Mouse (Mus musculus) stomach, embryonic 14.5 days (tissue): ENCODE data around the gene Ankrd39. TPM values are rescaled to one million over a fixed set of nuclear protein-coding genes. Genes with fewer than 3 reads are reported as not detected.

Source experiments
- ATAC-seq: fragments of 200-750 bp; cut with Nextera tagmentation; 2 replicates; pipeline ENCODE4 v1.8.0; 2017; ENCODE audit warnings: low read depth, moderate TSS enrichment; ENCODE audit not compliant: insufficient number of reproducible peaks, insufficient read depth, low FRiP score
- H3K27ac ChIP-seq: fragments of 300-500 bp; sonication (generic); 2 replicates; pipeline ENCODE4 v1.5.1; 2014; ENCODE audit warnings: mild to moderate bottlenecking, low read length, moderate library complexity, mixed read lengths
- H3K27me3 ChIP-seq: fragments of 300-500 bp; sonication (generic); 2 replicates; pipeline ENCODE4 v1.6.1; 2014; ENCODE audit warnings: low read length, control low read depth, mixed read lengths; ENCODE audit not compliant: control insufficient read depth, insufficient read depth
- H3K36me3 ChIP-seq: fragments of 300-500 bp; sonication (generic); 2 replicates; pipeline ENCODE4 v1.6.1; 2014; ENCODE audit warnings: mild to moderate bottlenecking, control low read depth, low read length, moderate library complexity, mixed read lengths; ENCODE audit not compliant: control insufficient read depth, insufficient read depth
- H3K4me1 ChIP-seq: fragments of 300-500 bp; sonication (generic); 2 replicates; pipeline ENCODE4 v1.6.1; 2014; ENCODE audit warnings: low read length, control low read depth, mixed read lengths; ENCODE audit not compliant: control insufficient read depth, insufficient read depth
- H3K4me2 ChIP-seq: fragments of 300-500 bp; sonication (generic); replicated peaks from 2 replicates; pipeline ENCODE4 v1.6.1; 2014; ENCODE audit warnings: low read depth, low read length, control low read depth
- H3K4me3 ChIP-seq: fragments of 300-500 bp; sonication (generic); 2 replicates; pipeline ENCODE4 v1.5.1; 2014; ENCODE audit warnings: low read depth, low read length, control low read depth
- H3K9ac ChIP-seq: fragments of 300-500 bp; sonication (generic); replicated peaks from 2 replicates; pipeline ENCODE4 v1.6.1; 2014; ENCODE audit warnings: low read depth, mild to moderate bottlenecking, control low read depth, low read length, moderate library complexity, mixed read lengths
- H3K9me3 ChIP-seq: fragments of 300-500 bp; sonication (generic); 2 replicates; pipeline ENCODE4 v1.6.1; 2016; ENCODE audit warnings: low read depth, low read length, control low read depth; ENCODE audit not compliant: control insufficient read depth
- WGBS: fragments of 180-500 bp; shearing (Covaris S2); extraction: QIAGEN DNeasy Blood & Tissue Kit; methylation state at CpG from one replicate; pipeline ENCODE4 v1.1.7; 2014; 5-methylcytosine and 5-hydroxymethylcytosine counted together
- polyA plus RNA-seq: library from polyadenylated mRNA; unstranded; fragments of >200 nt; fragmentation: Nextera tagmentation; extraction: Ambion mirVana; gene quantifications from 2 replicates; pipeline ENCODE4 v1.2.1, GENCODE M21; 2014

Ankrd39 gene
- polyA plus RNA-seq, 1 experiment from 2014 or later: 30.4 TPM

DNA sequence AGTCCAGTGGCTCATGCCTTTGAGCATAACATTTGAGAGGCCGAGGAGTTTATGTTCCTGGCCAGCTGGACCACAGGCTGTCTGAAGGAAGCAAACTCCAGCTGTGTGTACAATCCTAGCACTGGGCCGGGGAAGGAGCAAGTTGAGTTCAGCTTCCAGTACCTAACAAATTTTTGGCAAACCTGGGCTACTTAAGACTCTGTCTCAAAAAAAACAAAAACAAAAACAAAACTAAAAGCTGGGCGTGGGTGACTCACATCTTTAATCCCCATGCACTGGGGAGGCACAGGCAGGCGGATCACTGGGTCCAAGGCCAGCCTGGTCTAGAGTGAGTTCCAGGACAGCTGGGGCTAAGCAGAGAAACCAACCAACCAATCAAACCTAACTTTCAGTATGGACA is 21.5 kb upstream of the Ankrd39 start:
- Histone ChIP-seq H3K4me1 (peaks cover 28% of the 10 kb centered on the region), H3K4me2 (no peak overlapping the region)

DNA sequence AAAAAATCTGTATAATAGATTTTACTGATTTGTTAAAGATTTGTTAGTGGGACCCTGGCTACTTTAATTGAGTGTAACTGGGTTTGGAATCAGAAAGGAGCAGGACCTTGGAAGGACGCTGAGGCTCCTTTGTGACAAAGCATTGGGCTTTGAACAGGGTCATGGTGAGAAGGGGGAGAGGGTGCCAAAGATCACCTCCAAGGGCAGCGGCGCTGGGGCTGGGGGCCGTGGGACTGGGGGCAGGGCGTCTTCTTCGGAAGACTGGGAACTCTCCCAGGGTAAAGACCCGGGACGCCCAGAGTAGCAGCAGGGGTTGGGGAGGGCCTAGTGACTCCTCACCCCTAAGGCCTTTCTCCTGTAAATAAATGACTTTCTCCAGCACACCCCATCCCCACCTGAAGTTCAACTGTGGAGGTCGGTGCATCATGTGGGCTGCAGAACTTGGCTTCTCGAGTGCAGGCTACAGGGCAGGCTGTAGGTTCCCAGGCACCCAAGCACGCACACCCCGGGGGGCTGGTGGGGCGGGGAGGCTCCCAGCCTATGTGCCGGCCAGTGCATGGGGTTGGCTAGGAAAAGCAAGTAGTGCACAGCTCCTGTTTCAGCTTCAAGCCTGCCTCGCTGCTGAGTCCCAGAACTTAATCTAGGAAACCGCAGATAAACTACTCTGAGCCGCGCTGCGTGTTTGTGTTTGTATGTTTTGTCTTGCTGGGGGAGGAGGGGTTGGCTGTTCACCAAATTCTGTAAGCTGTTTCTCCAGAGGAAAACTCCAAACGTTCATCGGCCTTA is 20.8 kb upstream of the Ankrd39 start:
- H3K9ac ChIP-seq: no peak overlapping the region
- peaks cover 21% of the 10 kb centered on the region for H3K4me1 ChIP-seq
- H3K27ac ChIP-seq: peak overlapping the region; percentile 67; the same call in 1 of the 2 replicates
- H3K36me3 ChIP-seq: no peaks in the 10 kb centered on the region
- H3K4me2 ChIP-seq: 0 out of 2 replicates have a peak overlapping the region, but pooled peaks have one; percentile 2
- H3K4me3 ChIP-seq: no peak overlapping the region
- H3K27me3 ChIP-seq: no peaks in the 10 kb centered on the region
- 0 out of 2 replicates have a peak, but pooled peaks have one; percentile 24 for ATAC-seq
- WGBS: 35% methylated on average over 21 of the region's 21 CpGs
- no peaks in the 10 kb centered on the region for H3K9me3 ChIP-seq

More for the DNA sequence above, 21.5 kb upstream of the Ankrd39 start:
- no peaks in the 10 kb centered on the region for H3K9me3 ChIP-seq
- H3K4me3 ChIP-seq: no peak overlapping the region
- H3K27me3 ChIP-seq: no peaks in the 10 kb centered on the region
- H3K9ac ChIP-seq: no peak overlapping the region
- WGBS: 71% methylated on average over 4 of the region's 4 CpGs
- ATAC-seq: peak; percentile 24; the same call in 1 of the 2 replicates
- H3K36me3 ChIP-seq: no peaks in the 10 kb centered on the region
- peak overlapping the region; percentile 67 for H3K27ac ChIP-seq

DNA sequence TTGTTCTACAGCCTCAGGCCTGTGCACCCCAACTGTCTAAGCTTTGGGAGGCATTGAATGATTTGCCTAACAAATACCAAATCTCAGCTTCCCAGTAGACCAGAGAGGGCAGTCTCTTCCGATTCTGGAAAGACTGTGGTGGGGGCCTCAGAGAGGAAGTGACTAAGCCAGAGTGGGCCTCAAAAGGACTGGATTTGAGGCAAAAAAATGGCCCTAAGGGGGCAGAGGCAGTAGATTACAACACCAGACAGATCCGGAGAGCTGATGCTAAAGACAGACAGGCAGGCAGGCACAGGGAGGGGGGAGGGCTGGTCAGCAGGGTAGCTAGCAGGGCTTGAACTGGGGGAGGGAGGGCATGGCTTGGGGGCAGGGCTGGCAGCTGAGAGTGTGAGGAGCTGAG is 19.2 kb upstream of the Ankrd39 start:
- Histone ChIP-seq H3K4me1 (peaks cover 17% of the 10 kb centered on the region), H3K27me3 (no peaks in the 10 kb centered on the region), H3K4me2 (no peak overlapping the region), H3K9ac (no peak overlapping the region), H3K36me3 (no peaks in the 10 kb centered on the region), H3K4me3 (no peak overlapping the region), H3K27ac (no peak overlapping the region), H3K9me3 (no peaks in the 10 kb centered on the region)
- 24% methylated on average over 2 of the region's 2 CpGs for WGBS
- no peak for ATAC-seq

DNA sequence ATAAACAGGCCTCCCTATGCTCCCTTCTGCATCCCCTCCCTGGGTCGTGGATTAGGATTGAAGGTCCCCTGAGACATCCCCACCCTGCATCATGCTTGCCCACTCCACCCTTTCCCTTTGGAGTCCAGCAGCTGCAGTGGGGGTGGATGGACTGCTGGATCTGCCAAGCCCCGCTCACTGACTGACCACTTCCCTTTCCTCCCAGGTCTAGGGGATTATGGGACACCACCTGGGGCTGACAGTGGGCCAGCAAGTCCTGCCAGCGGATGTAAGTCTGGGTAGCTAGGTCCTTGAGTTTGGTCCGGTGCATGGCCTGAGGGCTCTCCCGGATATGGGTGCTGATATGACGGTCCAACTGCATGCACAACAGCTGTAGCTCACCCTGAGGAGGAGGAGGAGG is 16.9 kb upstream of the Ankrd39 start:
- 72% methylated on average over 6 of the region's 6 CpGs for WGBS
- no peak for ATAC-seq
- H3K4me3 ChIP-seq: no peak overlapping the region
- no peaks in the 10 kb centered on the region for H3K9me3 ChIP-seq
- no peaks in the 10 kb centered on the region for H3K27me3 ChIP-seq
- H3K9ac ChIP-seq: no peak overlapping the region
- peaks cover 14% of the 10 kb centered on the region for H3K4me1 ChIP-seq
- no peak overlapping the region for H3K4me2 ChIP-seq
- H3K36me3 ChIP-seq: no peaks in the 10 kb centered on the region
- no peak overlapping the region for H3K27ac ChIP-seq

DNA sequence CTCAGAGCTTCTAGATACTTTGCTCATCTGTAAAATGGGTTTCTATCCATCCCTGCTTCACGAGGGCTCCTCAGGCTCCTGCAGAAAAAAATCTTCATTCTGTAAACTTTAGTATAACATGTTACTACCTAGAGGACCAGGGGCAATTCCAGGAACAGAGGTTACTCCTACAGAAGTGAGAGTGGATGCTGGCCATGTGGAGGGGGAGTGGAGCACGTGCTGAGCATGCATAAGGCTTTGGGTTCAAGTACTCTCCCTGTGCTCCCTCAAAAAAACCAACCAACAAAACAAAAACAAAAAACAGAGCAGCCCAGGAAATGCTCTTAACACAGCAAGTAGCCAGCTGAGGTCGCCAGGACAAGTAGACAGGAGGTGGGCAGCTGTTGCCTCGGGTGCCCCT is 16.4 kb upstream of the Ankrd39 start:
- H3K27me3 ChIP-seq: no peaks in the 10 kb centered on the region
- ATAC-seq: no peak
- no peaks in the 10 kb centered on the region for H3K36me3 ChIP-seq
- no peak overlapping the region for H3K9ac ChIP-seq
- H3K27ac ChIP-seq: no peak overlapping the region
- WGBS: 65% methylated on average over 4 of the region's 4 CpGs
- H3K4me3 ChIP-seq: no peak overlapping the region
- no peaks in the 10 kb centered on the region for H3K9me3 ChIP-seq
- H3K4me2 ChIP-seq: no peak overlapping the region
- peaks cover 17% of the 10 kb centered on the region for H3K4me1 ChIP-seq

DNA sequence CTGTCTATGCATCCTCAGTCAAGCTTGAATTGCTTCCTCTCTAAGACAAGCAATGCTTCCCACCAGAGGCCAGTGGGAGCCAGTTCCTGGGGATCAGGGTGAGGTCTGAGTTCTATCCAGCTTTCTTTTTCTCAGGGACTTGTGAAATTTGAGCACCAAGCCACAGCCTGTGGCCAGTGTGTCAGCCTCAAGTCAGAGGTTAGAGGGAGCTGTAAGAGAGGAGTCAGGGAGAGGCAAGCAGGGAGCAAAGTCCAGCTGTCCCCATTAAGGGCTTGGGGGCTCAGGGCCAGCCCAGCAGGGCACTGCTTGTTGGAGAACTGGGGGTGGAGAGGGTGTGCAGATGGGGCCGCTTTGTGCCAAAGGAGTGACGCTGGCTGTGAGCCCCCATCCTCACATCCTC is 16.0 kb upstream of the Ankrd39 start:
- no peaks in the 10 kb centered on the region for H3K9me3 ChIP-seq
- WGBS: 70% methylated on average over 2 of the region's 2 CpGs
- ATAC-seq: no peak
- H3K4me2 ChIP-seq: no peak overlapping the region
- H3K27ac ChIP-seq: no peak overlapping the region
- no peak overlapping the region for H3K9ac ChIP-seq
- H3K27me3 ChIP-seq: no peaks in the 10 kb centered on the region
- H3K4me1 ChIP-seq: peaks cover 15% of the 10 kb centered on the region
- H3K4me3 ChIP-seq: no peak overlapping the region
- H3K36me3 ChIP-seq: no peaks in the 10 kb centered on the region

DNA sequence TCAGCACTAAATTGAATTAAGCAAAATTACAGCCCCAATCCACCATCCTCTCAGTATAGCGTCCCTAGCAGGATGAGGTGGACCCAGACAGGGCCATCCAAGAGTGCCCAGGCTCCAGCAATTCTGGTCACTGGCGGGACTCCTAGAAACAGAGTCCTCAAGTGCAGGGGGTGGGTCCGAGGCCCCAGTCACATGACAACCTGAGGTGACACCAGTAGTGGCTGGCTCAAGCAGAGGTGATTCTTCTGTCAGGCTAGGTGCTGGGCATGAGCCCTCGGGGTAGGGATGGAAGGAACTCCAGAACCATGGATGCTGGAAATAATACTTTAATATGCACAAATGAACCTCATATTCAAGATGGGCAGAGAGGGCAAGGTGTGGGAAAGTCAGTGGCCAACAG is 15.1 kb upstream of the Ankrd39 start:
- Histone ChIP-seq H3K4me3 (no peak overlapping the region), H3K4me2 (no peak overlapping the region), H3K9me3 (no peaks in the 10 kb centered on the region), H3K36me3 (no peaks in the 10 kb centered on the region), H3K4me1 (peaks cover 11% of the 10 kb centered on the region; the same call in 1 of the 2 replicates), H3K27me3 (no peaks in the 10 kb centered on the region), H3K9ac (no peak overlapping the region), H3K27ac (no peak overlapping the region)
- WGBS: 65% methylated on average over 4 of the region's 4 CpGs
- ATAC-seq: no peak

DNA sequence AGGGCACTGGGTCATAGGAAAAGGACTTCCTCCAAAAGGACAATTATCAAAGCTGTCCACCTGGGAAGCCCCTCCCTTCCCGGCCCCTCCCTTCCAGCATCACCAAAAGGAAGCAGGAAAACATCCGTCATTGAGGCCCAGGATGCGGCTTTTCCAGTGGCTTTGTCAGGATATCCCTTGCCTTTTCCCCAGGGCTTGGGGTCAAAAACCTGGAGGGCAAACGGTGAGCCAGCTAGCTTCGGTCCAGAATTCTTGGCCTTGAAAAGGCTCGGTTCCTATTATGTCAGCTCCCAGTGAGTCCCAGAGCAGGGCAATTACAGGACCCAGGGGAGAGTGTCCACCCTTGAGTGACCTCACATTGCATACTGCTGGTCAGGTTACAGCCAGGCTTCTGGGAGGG is 13.7 kb upstream of the Ankrd39 start:
- no peak for ATAC-seq
- H3K27ac ChIP-seq: no peak overlapping the region
- 53% methylated on average over 6 of the region's 6 CpGs for WGBS

More for the DNA sequence above, 13.7 kb upstream of the Ankrd39 start:
- no peaks in the 10 kb centered on the region for H3K9me3 ChIP-seq
- H3K36me3 ChIP-seq: no peaks in the 10 kb centered on the region
- H3K9ac ChIP-seq: no peak overlapping the region
- no peak overlapping the region for H3K4me2 ChIP-seq
- no peaks in the 10 kb centered on the region for H3K27me3 ChIP-seq
- H3K4me1 ChIP-seq: peaks cover 11% of the 10 kb centered on the region; the same call in 1 of the 2 replicates
- H3K4me3 ChIP-seq: no peak overlapping the region
